Mouse (Mus musculus): ENCODE measurements around the gene Tomm34.

Tomm34 gene

DNA sequence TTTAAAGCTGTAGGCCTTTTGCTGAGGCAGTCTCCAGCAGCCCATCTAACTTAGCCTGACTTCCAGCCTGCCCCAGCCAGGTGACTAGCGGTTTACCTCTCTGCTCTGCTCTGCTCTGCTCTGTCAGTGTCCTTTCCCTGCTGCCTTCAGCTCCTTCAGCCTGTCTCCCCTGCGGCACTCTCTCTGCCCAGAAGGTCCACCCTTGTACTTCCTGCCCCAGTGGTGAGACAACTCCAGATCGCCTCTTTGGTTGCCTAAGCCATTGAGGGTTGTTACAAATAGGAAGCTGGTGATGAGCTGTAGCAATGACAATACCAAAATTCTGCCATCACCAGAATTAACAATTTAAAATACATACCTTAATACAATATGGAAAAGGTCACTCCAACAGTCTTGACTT is 60.0 kb downstream of the Tomm34 start:
- DNase-seq (ENCODE audit: low spot score) = no peak

DNA sequence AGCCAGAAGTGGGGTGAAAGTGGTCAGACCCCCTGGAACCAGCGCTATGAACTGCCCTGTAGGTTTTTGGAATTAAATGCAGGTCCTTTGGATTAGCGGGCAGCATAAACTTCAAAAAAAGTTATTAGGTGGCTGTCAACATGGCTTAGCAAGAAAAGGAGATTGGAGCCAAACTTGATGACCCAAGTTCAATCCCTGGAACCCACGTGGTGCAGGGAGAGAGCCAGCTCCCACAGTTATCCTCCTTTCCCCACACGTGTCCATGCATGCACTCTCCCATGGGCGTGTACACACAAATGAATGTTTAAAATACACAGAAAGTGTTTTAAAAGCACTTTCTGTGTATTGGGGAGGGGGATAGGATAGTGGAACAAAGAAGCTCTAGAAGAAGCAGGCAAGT is 60.5 kb downstream of the Tomm34 start:
- no peak for DNase-seq (ENCODE audit: low spot score)

DNA sequence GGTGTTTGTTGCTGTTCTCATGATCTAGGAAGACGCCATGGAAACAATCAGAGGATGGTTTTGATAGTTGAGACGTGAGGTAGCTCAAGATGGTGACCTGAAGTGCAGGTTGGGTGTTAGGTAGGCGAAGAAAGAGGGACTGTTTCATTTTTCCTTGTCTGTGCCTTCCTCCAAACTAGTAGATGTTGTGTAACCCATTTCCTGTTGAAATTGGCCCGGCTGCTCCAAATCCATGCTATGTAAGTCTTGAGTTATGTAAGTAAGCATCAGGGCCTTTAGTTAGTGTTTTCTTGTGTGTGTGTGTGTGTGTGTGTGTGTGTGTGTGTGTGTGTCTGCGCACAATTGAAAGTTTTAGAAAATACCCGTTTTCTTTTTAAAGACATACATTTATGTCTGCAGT is 61.7 kb downstream of the Tomm34 start:
- peak; percentile 71 for DNase-seq (ENCODE audit: low spot score)

DNA sequence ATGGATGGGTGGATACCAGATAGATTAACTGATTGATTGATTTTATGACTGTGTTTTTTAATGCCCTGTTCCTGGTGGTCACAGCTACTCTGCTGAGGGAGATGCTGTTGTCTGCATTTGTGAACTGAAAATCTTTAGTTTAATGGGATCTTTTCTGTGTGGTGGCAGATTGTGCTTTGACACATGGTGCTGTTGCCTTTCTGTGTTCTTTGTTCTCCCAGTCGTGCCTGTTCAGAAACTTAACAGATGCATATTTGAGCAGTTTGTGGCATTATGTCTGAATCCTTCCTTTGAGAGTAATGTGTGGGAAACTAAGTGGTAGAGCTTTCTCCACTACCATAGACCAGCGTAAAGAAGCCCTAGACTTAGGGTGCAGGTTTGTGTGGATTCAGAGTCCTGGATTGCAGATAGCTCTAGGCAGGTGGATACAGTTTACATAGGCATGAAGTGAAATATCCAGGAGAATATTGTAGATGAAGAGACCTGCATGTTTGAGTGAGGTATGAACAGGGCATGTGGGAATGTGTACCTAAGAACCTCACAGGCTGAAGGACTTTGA is 62.9 kb downstream of the Tomm34 start:
- DNase-seq (ENCODE audit: low spot score) = no peak

DNA sequence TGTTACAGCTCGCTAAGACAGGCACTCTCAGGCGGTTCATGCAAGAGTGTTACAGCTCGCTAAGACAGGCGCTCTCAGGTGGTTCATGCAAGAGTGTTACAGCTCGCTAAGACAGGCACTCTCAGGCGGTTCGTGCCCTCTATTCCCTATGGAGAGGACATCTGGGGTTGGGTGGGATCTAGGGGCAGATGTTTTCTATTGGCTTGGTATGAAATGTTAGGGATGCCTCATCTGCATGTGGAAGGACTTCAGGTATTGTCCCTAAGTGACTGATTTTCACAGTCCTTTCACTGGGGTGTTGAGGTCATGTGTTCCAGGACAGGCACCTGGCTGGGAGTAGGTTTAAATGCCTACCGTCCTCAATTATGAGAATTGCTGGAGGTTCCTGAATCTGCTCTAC is 63.4 kb downstream of the Tomm34 start:
- no peak for DNase-seq (ENCODE audit: low spot score)

DNA sequence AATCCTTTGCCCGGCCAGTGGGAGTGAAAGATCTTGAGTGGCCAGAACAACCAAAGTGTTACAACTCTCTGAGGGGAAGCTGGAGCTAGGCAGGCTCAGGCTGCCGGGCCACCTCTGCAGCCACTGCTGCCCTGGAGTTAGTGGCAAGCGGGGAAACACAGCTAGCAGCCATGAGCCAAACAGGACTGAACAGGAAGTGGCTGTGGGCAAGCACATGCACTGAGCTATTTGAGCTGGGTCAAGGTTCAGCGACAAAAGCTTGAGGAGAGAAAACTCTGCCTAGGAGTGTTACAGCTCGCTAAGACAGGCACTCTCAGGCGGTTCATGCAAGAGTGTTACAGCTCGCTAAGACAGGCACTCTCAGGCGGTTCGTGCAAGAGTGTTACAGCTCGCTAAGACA is 64.0 kb downstream of the Tomm34 start:
- peak; percentile 54 for DNase-seq (ENCODE audit: low spot score)

DNA sequence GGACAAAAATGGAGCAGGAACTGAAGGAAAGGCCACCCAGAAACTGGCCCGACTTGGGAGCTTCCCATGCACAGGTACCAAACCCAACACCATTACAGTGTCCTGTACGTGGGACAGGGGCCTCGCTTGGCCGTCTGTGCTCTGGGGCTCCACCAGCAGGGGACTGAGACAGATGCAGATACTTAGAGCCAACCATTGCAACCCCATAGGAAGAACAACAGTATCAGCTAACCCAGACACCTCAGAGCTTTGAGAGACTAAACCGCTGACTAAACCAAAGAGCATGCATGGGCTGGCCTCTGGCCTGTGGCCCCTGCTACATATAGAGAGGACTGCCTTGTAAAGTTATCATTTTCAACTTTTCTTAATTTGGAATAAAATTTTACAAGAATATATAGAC is 66.5 kb downstream of the Tomm34 start:
- DNase-seq (ENCODE audit: low spot score) = no peak
